Mouse (Mus musculus): ENCODE results near the gene Slc16a13. TPM values are rescaled to one million over a fixed set of nuclear protein-coding genes. Genes with fewer than 3 reads are reported as not detected.

The Slc16a13 gene
- polyA plus RNA-seq, 1 experiment from 2014 or later: 16.9 TPM

- Histone ChIP-seq H3K27ac (ENCODE audit: low read depth, low read length) (no peak overlapping the region), H3K4me3 (ENCODE audit: low read depth, low read length) (0 out of 2 replicates have a peak overlapping the region, but pooled peaks have one; percentile 10), H3K4me1 (ENCODE audit: control insufficient read depth, insufficient read depth, low read length) (peaks cover 30% of the 10 kb centered on the region), H3K9ac (ENCODE audit: low read length) (no peak overlapping the region), H3K4me2 (ENCODE audit: low read depth) (peak overlapping the region; percentile 92), H3K9me3 (ENCODE audit: control insufficient read depth, low read length) (no peaks in the 10 kb centered on the region), H3K36me3 (ENCODE audit: control insufficient read depth, insufficient read depth, low read length) (no peaks in the 10 kb centered on the region), H3K27me3 (ENCODE audit: control insufficient read depth, insufficient read depth, low read length) (peaks cover 30% of the 10 kb centered on the region)
- ATAC-seq (ENCODE audit: insufficient read depth, low FRiP score, low TSS enrichment) (no peak), DNase-seq (ENCODE audit: low spot score) (no peak)
- 87% methylated on average over 15 of the region's 15 CpGs for WGBS
Observed at GRCm38 (mm10) chr11:70218741-70219470, 2.0 kb downstream of the Slc16a13 start.

GRCm38 (mm10) chr11:70218039-70218438 lies 2.8 kb downstream of the Slc16a13 start:
- H3K4me3 ChIP-seq (ENCODE audit: low read depth, low read length): no peak overlapping the region
- ATAC-seq (ENCODE audit: insufficient read depth, low FRiP score, low TSS enrichment): no peak
- 89% methylated on average over 4 of the region's 4 CpGs for WGBS
- H3K9ac ChIP-seq (ENCODE audit: low read length): no peak overlapping the region
- H3K27ac ChIP-seq (ENCODE audit: low read depth, low read length): no peak overlapping the region
- DNase-seq (ENCODE audit: low spot score): no peak
- no peaks in the 10 kb centered on the region for H3K9me3 ChIP-seq (ENCODE audit: control insufficient read depth, low read length)
- H3K4me1 ChIP-seq (ENCODE audit: control insufficient read depth, insufficient read depth, low read length): peaks cover 33% of the 10 kb centered on the region
- peaks cover 39% of the 10 kb centered on the region for H3K27me3 ChIP-seq (ENCODE audit: control insufficient read depth, insufficient read depth, low read length)
- no peak overlapping the region for H3K4me2 ChIP-seq (ENCODE audit: low read depth)
- H3K36me3 ChIP-seq (ENCODE audit: control insufficient read depth, insufficient read depth, low read length): no peaks in the 10 kb centered on the region

- no peaks in the 10 kb centered on the region for H3K9me3 ChIP-seq (ENCODE audit: control insufficient read depth, low read length)
- H3K27ac ChIP-seq (ENCODE audit: low read depth, low read length): no peak overlapping the region
- no peaks in the 10 kb centered on the region for H3K36me3 ChIP-seq (ENCODE audit: control insufficient read depth, insufficient read depth, low read length)
- no peak overlapping the region for H3K9ac ChIP-seq (ENCODE audit: low read length)
- peaks cover 28% of the 10 kb centered on the region for H3K4me1 ChIP-seq (ENCODE audit: control insufficient read depth, insufficient read depth, low read length)
- DNase-seq (ENCODE audit: low spot score) (no peak), ATAC-seq (ENCODE audit: insufficient read depth, low FRiP score, low TSS enrichment) (no peak)
- H3K4me2 ChIP-seq (ENCODE audit: low read depth): no peak overlapping the region
- H3K27me3 ChIP-seq (ENCODE audit: control insufficient read depth, insufficient read depth, low read length): peaks cover 48% of the 10 kb centered on the region
- 49% methylated on average over 3 of the region's 3 CpGs for WGBS
- no peak overlapping the region for H3K4me3 ChIP-seq (ENCODE audit: low read depth, low read length)
Observed at GRCm38 (mm10) chr11:70216103-70216502, 4.8 kb downstream of the Slc16a13 start.

GRCm38 (mm10) chr11:70215301-70215700 lies 5.6 kb downstream of the Slc16a13 start:
- Histone ChIP-seq H3K36me3 (ENCODE audit: control insufficient read depth, insufficient read depth, low read length) (no peaks in the 10 kb centered on the region), H3K4me2 (ENCODE audit: low read depth) (no peak overlapping the region), H3K4me3 (ENCODE audit: low read depth, low read length) (0 out of 2 replicates have a peak overlapping the region, but pooled peaks have one; percentile 6), H3K4me1 (ENCODE audit: control insufficient read depth, insufficient read depth, low read length) (peaks cover 28% of the 10 kb centered on the region), H3K9ac (ENCODE audit: low read length) (no peak overlapping the region), H3K9me3 (ENCODE audit: control insufficient read depth, low read length) (no peaks in the 10 kb centered on the region), H3K27me3 (ENCODE audit: control insufficient read depth, insufficient read depth, low read length) (peaks cover 48% of the 10 kb centered on the region), H3K27ac (ENCODE audit: low read depth, low read length) (no peak overlapping the region)
- ATAC-seq (ENCODE audit: insufficient read depth, low FRiP score, low TSS enrichment) (no peak), DNase-seq (ENCODE audit: low spot score) (no peak)
- 6% methylated on average over 22 of the region's 22 CpGs for WGBS

- DNase-seq (ENCODE audit: low spot score): no peak
- peak overlapping the region; percentile 47 for H3K4me2 ChIP-seq (ENCODE audit: low read depth)
- ATAC-seq (ENCODE audit: insufficient read depth, low FRiP score, low TSS enrichment): no peak
- peaks cover 26% of the 10 kb centered on the region for H3K4me1 ChIP-seq (ENCODE audit: control insufficient read depth, insufficient read depth, low read length)
- no peak overlapping the region for H3K9ac ChIP-seq (ENCODE audit: low read length)
- H3K27me3 ChIP-seq (ENCODE audit: control insufficient read depth, insufficient read depth, low read length): peaks cover 48% of the 10 kb centered on the region
- peak overlapping the region; percentile 25; the same call in 1 of the 2 replicates for H3K4me3 ChIP-seq (ENCODE audit: low read depth, low read length)
- 4% methylated on average over 18 of the region's 18 CpGs for WGBS
- no peaks in the 10 kb centered on the region for H3K9me3 ChIP-seq (ENCODE audit: control insufficient read depth, low read length)
- no peaks in the 10 kb centered on the region for H3K36me3 ChIP-seq (ENCODE audit: control insufficient read depth, insufficient read depth, low read length)
- no peak overlapping the region for H3K27ac ChIP-seq (ENCODE audit: low read depth, low read length)
Observed at GRCm38 (mm10) chr11:70214856-70215209, 6.0 kb downstream of the Slc16a13 start.

- Histone ChIP-seq H3K27me3 (ENCODE audit: control insufficient read depth, insufficient read depth, low read length) (peaks cover 48% of the 10 kb centered on the region), H3K9ac (ENCODE audit: low read length) (peak overlapping the region; percentile 28), H3K4me1 (ENCODE audit: control insufficient read depth, insufficient read depth, low read length) (peaks cover 23% of the 10 kb centered on the region), H3K36me3 (ENCODE audit: control insufficient read depth, insufficient read depth, low read length) (no peaks in the 10 kb centered on the region), H3K4me2 (ENCODE audit: low read depth) (peak overlapping the region; percentile 47), H3K27ac (ENCODE audit: low read depth, low read length) (no peak overlapping the region), H3K9me3 (ENCODE audit: control insufficient read depth, low read length) (no peaks in the 10 kb centered on the region), H3K4me3 (ENCODE audit: low read depth, low read length) (peak overlapping the region; percentile 25)
- ATAC-seq (ENCODE audit: insufficient read depth, low FRiP score, low TSS enrichment): peak; percentile 31; the same call in 1 of the 2 replicates
- DNase-seq (ENCODE audit: low spot score): no peak
- WGBS: 1% methylated on average over 46 of the region's 46 CpGs
Observed at GRCm38 (mm10) chr11:70214191-70214855, 6.5 kb downstream of the Slc16a13 start.

GRCm38 (mm10) chr11:70213736-70214135 lies 7.1 kb downstream of the Slc16a13 start:
- Histone ChIP-seq H3K4me2 (ENCODE audit: low read depth) (peak overlapping the region; percentile 47), H3K4me3 (ENCODE audit: low read depth, low read length) (peak overlapping the region; percentile 25), H3K9ac (ENCODE audit: low read length) (peak overlapping the region; percentile 28), H3K27ac (ENCODE audit: low read depth, low read length) (no peak overlapping the region), H3K9me3 (ENCODE audit: control insufficient read depth, low read length) (no peaks in the 10 kb centered on the region), H3K36me3 (ENCODE audit: control insufficient read depth, insufficient read depth, low read length) (no peaks in the 10 kb centered on the region), H3K4me1 (ENCODE audit: control insufficient read depth, insufficient read depth, low read length) (peaks cover 17% of the 10 kb centered on the region), H3K27me3 (ENCODE audit: control insufficient read depth, insufficient read depth, low read length) (peaks cover 48% of the 10 kb centered on the region)
- DNase-seq (ENCODE audit: low spot score) (no peak), ATAC-seq (ENCODE audit: insufficient read depth, low FRiP score, low TSS enrichment) (no peak)
- 7% methylated on average over 26 of the region's 26 CpGs for WGBS

- Histone ChIP-seq H3K27ac (ENCODE audit: low read depth, low read length) (no peak overlapping the region), H3K4me3 (ENCODE audit: low read depth, low read length) (no peak overlapping the region), H3K4me1 (ENCODE audit: control insufficient read depth, insufficient read depth, low read length) (peaks cover 16% of the 10 kb centered on the region), H3K27me3 (ENCODE audit: control insufficient read depth, insufficient read depth, low read length) (peaks cover 48% of the 10 kb centered on the region), H3K36me3 (ENCODE audit: control insufficient read depth, insufficient read depth, low read length) (no peaks in the 10 kb centered on the region), H3K4me2 (ENCODE audit: low read depth) (no peak overlapping the region), H3K9ac (ENCODE audit: low read length) (no peak overlapping the region), H3K9me3 (ENCODE audit: control insufficient read depth, low read length) (no peaks in the 10 kb centered on the region)
- 12% methylated on average over 9 of the region's 9 CpGs for WGBS
- ATAC-seq (ENCODE audit: insufficient read depth, low FRiP score, low TSS enrichment): no peak
- DNase-seq (ENCODE audit: low spot score): peak; percentile 56
Observed at GRCm38 (mm10) chr11:70212896-70213295, 8.0 kb downstream of the Slc16a13 start.

GRCm38 (mm10) chr11:70212423-70212822 lies 8.4 kb downstream of the Slc16a13 start, which contains the start of gene Slc16a11:
TSS of gene Slc16a11 (plus strand) at chr11:70212752.
- no peak within 1 kb of the TSS for H3K27ac ChIP-seq (ENCODE audit: low read depth, low read length)
- H3K36me3 ChIP-seq (ENCODE audit: control insufficient read depth, insufficient read depth, low read length): no peaks in the 10 kb centered on the region
- WGBS: 67% methylated on average over 6 of the region's 6 CpGs
- no peak within 1 kb of the TSS for H3K4me3 ChIP-seq (ENCODE audit: low read depth, low read length)
- H3K27me3 ChIP-seq (ENCODE audit: control insufficient read depth, insufficient read depth, low read length): peaks cover 48% of the 10 kb centered on the region
- ATAC-seq (ENCODE audit: insufficient read depth, low FRiP score, low TSS enrichment) (no peak), DNase-seq (ENCODE audit: low spot score) (no peak)
- no peak within 1 kb of the TSS for H3K9ac ChIP-seq (ENCODE audit: low read length)
- H3K9me3 ChIP-seq (ENCODE audit: control insufficient read depth, low read length): no peaks in the 10 kb centered on the region
- H3K4me1 ChIP-seq (ENCODE audit: control insufficient read depth, insufficient read depth, low read length): peaks cover 16% of the 10 kb centered on the region
- H3K4me2 ChIP-seq (ENCODE audit: low read depth): no peak within 1 kb of the TSS
